Mouse (Mus musculus): ENCODE results near the gene Klri2.
"Not testable (repeated sequence)": the region's sequence is repeated elsewhere in the genome, so short reads cannot be mapped to it uniquely, and the experiment has no call there.

The Klri2 gene

GRCm38 (mm10) chr6:129740069-129740721, at the start of gene Klri2:
Gene Klri2, minus strand, starts transcription at chr6:129740484.
- no peak for DNase-seq (ENCODE audit: low read depth, low spot score)

- DNase-seq (ENCODE audit: low read depth, low spot score) = not testable (repeated sequence)
These were observed 43.9 kb upstream of the Klri2 start, which contains the start of gene Gm156 for GRCm38 (mm10) chr6:129784170-129784569. Gene Gm156, minus strand, starts transcription at chr6:129784270.

- peak; percentile 51 for DNase-seq (ENCODE audit: low read depth, low spot score)
These were observed 7.4 kb upstream of the Klri2 start for GRCm38 (mm10) chr6:129747654-129748032.

GRCm38 (mm10) chr6:129747016-129747653, 6.9 kb upstream of the Klri2 start:
- DNase-seq (ENCODE audit: low read depth, low spot score) = peak; percentile 78

- peak; percentile 7 for DNase-seq (ENCODE audit: low read depth, low spot score)
These were observed 5.9 kb upstream of the Klri2 start for GRCm38 (mm10) chr6:129746151-129746550.

- DNase-seq (ENCODE audit: low read depth, low spot score) = no peak
These were observed 3.9 kb downstream of the Klri2 start for GRCm38 (mm10) chr6:129736414-129736813.

GRCm38 (mm10) chr6:129727237-129727636, 13.0 kb downstream of the Klri2 start:
- no peak for DNase-seq (ENCODE audit: low read depth, low spot score)

GRCm38 (mm10) chr6:129721390-129721789, 18.9 kb downstream of the Klri2 start:
- DNase-seq (ENCODE audit: low read depth, low spot score) = no peak

GRCm38 (mm10) chr6:129720487-129720886, 19.8 kb downstream of the Klri2 start:
- no peak for DNase-seq (ENCODE audit: low read depth, low spot score)

- no peak for DNase-seq (ENCODE audit: low read depth, low spot score)
These were observed 23.3 kb downstream of the Klri2 start, which contains the start of gene Klri1 for GRCm38 (mm10) chr6:129717032-129717431. Gene Klri1, minus strand, starts transcription at chr6:129717132.

GRCm38 (mm10) chr6:129713566-129713965, 26.7 kb downstream of the Klri2 start:
- no peak for DNase-seq (ENCODE audit: low read depth, low spot score)

GRCm38 (mm10) chr6:129691436-129691835, 48.8 kb downstream of the Klri2 start:
- DNase-seq (ENCODE audit: low read depth, low spot score) = not testable (repeated sequence)

- DNase-seq (ENCODE audit: low read depth, low spot score) = peak; percentile 75
These were observed 59.9 kb downstream of the Klri2 start for GRCm38 (mm10) chr6:129680379-129680778.
